Mouse (Mus musculus): Measurements from ENCODE around the gene Tnni3k.
A peak's percentile ranks its signal among the peaks of the same experiment; 100 is the strongest.
"Not testable (repeated sequence)": the region's sequence is repeated elsewhere in the genome, so short reads cannot be mapped to it uniquely, and the experiment has no call there.

Tnni3k gene

DNA sequence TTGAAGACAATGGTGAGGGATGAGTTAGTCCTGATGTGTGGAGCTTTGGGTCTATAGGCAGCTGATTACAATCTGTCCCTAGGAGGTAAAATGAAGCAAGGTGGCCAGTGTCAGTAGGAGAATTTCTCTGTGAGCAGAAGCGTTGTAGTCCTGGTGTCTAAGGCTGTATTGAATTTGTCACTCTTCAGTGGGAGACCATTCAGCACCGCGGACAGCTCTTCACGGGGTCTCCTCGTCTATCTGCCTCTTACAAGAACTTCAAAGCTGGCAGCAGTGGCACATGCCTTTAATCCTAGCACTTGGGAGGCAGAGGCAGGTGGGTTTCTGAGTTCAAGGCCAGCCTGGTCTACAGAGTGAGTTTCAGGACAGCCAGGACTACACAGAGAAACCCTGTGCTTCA lies 235.5 kb downstream of the Tnni3k start:
- DNase-seq, result not testable (repeated sequence)

DNA sequence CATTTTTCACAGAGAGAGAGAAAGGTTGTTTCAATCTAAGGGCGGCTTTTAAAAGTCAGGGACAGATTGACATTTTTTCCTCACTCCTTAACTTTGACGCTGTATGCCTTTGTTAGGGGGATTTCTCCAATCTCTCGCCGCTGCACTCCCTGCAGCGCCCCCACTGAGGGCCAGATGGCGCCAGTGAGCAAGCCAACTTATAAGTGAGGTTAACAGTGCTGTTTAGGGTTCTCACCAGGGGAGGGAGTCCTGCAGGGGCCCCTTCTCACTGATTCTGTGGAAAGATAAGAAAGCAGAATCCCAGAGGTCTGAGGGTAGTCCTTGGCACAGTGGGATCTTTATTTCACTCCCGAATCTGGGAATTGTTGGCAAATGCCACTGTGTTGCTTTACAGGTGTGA lies 237.5 kb downstream of the Tnni3k start:
- DNase-seq, result peak; percentile 61

DNA sequence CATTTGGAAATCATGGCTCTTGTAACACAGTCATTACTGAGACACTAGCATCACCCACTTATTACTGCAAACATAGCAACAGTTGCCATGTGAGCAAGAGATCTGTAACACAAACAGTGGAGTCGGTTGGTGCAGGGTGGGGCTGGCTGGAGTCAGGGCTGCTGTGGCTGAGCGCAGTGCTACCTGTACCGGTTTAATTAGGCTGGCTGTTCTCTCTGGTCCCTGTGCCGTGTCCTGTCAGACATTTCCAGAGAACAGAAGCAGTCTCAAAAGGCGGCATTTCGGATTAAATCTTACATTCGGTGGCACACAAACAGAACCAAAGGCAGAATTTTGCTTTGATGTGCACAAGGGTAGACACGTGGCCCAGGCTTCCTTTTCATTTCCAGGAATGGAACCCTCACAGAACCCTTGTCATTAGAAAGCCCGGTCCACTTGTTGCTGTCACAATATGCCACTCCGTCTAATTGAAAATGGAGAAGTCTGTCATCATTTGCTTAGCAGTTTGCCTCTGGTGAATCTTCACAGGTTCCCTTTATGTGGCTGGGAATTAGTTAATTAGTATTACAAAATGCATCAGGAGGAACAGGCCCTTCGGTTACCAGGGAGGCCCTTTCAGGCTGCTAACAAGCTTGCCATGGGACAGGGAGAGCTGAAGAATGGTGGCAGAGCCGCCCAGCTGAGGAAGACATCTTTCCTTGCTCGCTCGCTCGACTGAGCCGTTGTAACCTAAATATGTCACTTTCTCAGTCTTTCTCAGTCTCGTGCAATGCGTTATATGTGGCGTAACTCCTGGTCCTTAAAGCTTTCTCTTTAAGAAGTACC lies 238.2 kb downstream of the Tnni3k start:
- no peak for DNase-seq

DNA sequence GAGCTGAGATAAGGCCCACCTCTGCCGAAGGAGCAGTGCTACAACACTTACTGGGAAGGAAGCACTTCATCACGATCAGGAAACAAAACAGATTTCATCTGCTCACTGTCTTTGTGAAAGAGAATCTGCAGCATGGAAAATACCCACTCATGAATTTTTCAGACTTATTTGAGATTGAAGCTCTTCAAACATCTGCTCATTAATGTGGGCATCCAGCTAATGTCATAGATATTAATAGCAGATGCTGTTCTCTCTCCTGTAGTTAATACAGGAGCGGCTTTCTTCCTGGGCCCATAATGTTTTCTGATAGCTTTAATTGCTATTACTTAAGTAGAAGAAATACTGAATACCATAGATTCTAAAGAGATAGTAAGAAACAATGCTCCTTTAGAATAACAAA lies 239.0 kb downstream of the Tnni3k start:
- no peak for DNase-seq

DNA sequence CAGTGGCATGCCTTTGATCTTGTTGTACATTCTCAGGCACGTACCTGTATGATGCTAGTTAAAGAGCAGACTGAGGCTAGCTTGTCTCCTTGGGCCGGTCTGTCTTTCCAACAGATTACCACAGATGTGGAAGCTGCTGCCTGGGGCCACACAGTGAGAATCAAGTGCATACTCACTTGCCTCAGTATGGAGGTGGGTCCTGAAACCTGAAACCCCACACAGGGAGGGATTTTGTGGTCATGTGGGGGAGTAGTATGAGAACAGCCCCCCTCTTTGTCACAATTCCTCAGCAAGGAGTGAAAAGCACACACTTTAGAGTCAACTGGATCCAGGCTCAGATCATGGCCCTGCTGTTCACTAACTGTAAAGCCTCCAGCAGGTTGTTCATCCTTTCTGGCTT lies 239.6 kb downstream of the Tnni3k start:
- DNase-seq, result no peak

DNA sequence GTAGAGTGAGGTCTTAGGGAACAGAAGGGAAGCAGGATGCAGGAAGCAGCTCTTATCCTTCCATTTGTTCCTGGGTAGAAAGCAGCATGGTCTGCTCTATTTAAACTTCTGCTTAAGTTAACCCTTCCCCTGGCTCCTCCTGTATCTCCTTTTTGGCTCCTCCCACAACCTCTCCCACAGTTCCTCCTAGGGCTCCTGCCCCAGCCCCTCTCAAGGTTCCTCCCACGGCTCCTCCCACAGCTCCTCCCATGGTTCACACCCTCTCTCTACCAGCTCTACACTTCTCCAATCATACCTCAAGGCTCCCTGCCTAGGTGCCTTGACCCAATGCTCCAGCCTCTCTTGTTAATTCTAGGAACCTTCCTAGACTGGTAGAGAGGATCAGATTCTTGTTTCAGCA lies 242.3 kb downstream of the Tnni3k start:
- no peak for DNase-seq

DNA sequence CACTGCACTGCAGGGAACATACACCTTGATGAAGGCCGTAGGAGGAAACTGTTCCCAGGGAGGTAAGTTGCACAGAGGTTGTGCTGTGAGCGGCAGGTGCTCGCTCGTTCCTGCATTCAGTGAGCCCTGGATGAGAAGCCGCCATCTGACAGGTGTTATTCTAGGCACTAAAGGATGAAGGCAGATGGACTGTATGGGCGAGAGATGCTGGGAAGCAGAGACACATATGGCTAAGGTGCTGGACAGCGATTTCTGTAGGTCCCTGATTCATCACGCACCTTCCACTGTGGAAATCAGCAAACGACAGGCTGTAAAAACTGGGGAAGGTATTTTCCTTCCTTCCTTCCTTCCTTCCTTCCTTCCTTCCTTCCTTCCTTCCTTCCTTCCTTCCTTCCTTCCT lies 243.4 kb downstream of the Tnni3k start:
- no peak for DNase-seq

DNA sequence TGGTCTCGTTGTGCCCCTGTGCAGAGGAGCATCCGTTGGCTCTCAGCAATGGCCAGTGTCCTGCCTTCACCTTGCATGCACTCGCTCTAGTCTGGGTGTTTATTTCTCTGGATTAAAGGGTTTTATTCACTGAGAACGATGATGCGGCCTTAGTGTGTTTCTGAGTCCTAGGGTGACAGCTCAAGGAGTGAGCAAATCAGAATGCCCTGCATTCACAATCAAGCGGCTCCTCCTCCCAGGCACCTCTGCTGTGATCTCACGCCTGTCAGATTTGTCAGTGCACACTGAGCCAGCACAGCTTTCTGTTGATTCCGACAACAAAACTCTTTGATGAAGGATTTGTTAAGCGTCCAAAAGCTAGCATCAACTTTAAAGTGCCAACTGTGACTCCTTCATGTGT lies 243.9 kb downstream of the Tnni3k start:
- no peak for DNase-seq

DNA sequence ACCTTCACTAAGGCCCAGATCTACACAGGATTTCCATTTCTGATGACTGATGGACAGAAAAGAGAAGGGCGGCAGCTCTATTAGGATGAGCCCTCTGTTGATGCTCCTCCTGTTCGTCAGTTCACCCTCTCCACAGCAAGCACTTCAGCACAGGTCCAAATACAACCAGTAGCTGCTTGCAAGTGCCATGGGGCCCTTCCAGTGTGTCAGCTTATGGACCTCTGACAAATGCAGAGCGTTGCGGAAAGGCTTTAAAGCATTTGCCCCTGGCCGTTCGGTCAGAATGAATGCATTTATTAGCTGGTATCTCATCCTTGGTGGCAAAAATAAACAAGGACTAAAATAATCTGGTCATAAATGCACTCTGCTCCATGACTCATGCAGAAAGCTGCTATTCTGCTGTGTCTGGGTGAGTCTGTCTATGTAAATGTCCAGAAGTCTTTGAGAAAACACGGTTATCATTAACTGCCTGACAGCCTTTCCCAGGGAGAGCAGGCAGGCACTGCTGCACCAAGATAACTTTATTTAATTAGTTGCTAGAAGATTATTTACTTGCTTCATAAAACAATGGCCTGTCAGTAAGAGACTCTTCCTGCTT lies 244.8 kb downstream of the Tnni3k start:
- no peak for DNase-seq

DNA sequence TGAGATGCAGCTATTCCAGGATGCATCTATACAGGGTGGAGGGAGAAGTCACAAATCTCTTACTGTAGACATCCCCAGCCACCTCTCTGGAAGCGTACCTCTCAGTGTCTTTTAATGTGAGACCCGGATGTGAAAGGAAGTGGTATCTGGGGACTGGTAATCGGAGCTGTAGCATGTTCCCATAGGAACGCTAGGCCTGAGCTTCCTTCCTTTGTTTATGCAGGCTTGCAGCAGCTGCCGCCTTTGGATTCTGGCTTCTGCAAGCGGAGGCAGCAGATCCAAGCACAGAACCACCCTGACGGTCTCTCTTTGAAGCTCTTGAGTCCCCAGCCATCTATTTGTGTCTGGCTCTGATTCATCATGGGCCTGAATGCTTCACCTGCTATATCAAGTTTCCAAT lies 248.6 kb downstream of the Tnni3k start:
- no peak for DNase-seq

DNA sequence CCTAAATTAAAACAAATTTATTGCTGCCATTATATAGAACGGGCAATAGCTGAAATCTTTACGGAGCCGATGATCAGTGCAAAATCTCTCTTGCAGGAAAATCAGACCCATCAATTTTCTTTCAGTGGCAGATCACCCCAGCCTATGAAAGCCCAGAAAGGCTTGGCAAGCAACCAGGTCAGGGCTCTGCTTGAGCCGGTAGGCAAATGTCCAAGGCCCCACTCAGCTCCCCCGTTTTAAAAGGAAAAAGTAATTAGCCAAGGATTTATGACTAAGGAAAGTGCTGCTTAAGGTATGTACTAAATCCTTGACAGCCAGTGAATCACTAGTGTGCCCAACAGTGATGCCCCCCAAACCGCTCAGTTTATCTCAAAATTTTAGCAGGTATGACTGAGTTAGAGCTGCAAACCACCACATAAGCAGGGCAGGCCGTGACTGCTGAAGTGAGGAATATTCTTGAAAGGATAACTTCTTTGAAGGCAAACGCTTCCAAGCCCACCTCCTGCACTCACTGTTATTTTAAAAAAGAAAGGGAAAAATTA lies 254.2 kb downstream of the Tnni3k start:
- no peak for DNase-seq

DNA sequence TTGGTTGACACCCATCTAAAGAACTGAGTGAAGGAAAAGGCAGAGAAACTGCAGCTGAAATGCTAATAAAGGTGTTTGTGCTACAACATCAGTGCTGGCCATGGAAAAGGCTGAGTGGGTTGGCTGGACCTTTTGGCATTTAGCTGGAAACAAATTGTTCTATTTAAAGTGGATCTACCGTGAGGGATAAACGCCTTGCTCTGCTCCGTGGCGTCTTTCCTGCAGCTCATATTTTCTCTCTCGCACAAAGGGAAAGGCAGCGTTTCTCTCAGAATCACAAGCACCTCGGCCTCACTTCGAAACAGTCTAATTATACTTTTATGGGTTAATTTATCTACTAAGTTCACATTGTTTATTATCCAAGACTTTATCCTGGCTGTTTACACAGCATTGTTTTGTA lies 254.8 kb downstream of the Tnni3k start:
- no peak for DNase-seq

DNA sequence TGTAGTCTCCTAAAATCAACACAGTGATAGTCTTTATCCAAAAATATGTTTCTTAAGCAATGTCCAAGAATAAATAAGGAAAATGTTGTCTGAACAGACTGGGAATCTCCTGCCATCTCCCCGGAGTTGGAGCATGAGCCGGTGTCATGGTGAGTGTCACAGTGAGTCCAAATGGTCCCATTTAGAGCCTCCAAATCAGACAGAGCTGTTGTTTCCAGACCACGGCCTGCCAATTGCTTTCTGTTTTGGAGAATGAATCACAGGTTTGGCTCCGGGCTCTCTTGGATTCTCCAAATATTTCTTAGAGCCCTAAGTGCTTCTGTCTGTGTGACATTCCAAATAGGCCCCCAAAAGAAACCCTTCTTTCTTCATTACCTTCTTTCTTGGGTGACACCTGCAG lies 256.4 kb downstream of the Tnni3k start:
- peak; percentile 12 for DNase-seq

DNA sequence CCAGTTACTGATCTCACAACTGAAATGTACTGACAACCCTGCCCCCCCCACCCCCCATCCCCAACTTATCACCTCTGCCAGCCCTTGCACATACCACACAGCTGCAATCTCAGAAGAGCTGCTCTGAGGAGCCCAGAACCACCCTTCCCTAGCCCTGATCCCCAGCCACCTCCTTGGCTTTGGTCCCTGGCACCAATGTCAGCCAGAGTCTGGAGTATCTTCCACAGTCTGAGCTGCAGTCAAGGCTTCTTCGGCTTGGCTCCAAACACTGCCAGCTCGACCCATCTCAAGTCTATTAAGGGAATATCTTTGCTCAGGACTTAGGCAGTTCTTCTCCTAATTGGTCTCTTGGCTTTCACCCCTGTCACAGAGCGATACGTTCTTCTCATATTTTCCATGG lies 261.6 kb downstream of the Tnni3k start:
- DNase-seq, result no peak

DNA sequence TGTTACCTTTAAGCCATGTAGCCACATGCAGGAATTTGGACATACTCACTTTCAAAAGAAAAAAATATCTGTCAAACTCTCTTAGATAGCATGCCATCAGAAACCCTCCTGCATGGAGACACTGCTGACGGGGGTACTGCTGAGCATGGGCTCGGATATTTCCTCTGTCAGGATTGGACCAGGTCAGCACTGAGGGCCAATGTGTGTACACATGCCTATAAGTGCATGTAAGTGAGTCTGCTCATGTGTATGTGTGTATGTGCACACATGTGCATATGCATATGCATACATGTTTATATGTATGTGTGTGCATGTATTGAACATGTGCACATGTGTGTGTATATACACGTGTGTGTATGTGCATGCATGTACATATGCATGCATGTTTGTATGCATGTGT lies 267.6 kb downstream of the Tnni3k start:
- no peak for DNase-seq

DNA sequence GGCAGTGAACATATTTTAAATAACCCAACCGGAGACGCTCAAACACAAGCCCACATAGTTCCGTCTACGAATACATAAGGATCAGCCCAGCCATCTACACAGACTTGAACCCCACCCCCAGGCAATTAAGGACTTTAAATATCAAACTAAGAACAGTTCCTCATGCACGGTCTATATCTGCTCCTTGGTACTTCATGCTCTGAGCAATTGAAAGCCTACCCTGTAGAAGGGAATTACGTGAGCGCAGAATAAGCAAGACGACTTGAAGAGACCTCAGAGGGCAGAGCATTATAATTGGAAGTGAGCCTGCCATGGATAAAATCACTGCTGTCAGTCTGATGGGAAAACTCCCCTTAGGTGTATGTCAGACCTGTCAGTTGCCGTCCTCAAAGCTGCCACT lies 268.9 kb downstream of the Tnni3k start:
- no peak for DNase-seq

DNA sequence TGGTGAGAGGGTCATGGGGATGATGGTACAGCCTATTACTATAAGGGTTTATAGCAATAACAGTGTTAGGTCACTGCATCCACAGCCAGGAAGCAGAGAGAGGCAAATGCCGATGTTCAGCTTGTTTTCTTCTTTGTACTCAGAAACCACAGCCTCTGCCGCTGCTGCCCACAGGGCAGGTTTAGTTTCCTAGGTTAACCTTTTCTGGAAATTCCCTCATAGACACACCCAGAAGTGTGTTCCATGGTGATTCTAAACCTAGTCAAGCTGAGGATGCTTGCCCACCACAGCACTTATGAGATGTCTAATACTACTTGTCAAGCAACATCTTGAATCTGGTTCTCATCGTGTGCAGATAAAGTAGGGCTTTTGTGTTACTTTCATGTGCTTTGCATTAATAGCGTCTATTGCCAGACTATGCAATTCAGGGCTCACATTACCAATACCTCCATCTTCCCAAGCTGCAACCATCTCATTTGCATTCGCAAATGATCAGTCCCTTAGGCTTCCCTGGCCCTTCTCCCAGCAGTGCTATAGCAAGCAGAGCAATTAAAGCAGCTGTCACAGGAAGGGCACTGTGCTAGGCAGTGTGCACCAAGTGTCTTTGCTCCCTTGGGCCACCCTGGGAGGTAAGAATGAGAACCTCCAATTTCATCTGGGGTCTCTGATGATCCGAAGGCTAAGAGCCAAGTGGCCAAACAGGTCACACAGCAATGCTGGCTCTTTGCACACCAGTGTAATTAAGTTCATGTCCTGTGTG lies 276.2 kb downstream of the Tnni3k start:
- DNase-seq, result no peak

DNA sequence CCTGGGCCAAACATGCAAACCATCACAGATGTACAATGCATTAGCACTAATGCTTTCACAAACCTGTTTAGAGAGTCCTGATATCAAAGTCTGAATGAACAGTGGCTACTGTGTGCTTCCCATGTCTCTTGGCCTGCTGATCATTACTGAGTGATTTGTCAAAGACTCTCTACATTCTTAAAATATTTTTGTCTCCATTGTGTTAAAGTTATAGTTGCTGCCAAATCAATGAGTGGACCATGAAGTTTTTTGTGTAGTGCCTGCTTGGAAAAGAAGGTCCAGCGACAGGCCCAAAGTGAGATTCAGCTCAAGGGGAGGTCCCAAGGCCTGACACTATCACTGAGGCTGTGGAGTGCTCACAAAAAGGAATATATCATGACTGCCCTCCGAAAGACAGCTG lies 283.6 kb downstream of the Tnni3k start:
- DNase-seq, result no peak

DNA sequence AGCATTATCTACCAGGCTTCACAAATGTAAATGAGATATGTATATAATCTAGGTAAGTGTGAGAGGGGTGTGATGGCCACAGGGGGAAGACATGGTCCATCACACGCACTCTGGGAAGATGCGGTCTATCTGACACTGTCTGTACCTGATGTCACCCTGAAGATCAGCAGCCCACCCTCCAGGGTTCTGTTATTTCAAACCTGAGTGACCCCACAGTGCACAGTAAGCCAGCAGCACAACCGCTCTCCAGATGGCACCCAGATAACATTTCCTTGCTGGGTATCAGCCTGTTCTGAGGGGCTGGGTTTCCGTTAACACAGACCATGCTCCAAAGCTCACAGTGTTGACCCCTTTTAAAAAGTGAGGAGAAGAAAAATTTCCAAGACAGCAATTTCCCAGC lies 288.9 kb downstream of the Tnni3k start:
- DNase-seq, result no peak

DNA sequence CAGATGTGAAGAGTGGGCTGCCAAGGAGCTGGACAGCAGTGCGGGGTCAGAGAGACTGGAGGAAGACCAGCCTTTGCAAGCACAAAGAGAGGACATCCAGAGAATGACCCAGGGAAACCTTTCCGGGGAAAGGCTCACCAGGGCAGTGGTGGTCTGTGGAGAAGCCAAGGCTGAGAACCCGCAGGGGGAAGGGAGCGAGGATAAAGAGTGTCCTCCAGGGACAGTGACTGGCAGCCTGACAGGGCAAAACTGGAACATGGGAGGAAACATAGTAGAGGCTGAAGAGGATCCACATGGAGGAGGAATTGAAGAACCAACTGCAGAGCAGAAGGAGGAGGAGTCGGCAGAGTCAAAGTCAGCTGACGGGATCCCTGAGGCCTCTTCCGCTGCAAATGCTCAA lies 291.1 kb downstream of the Tnni3k start:
- no peak for DNase-seq

DNA sequence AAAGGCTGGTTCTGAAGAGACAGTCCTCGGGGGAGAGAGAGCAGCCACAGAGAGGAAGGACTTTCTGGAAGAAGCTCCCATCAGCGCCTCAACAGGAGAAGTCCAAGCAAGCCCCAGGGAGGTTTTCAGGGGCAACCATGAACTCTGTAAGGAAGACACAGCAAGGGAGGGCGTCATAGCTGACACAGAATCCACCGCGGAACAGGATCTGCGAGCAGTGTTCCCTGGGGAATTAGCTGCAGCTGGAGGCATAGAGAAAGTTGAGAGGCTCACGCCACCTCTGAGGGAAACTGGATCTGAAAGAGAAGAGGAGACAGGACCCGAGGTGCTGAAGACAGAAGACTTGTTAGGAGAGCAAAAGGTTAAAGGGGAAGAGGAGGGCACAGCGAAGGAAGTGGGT lies 291.8 kb downstream of the Tnni3k start:
- DNase-seq, result no peak

DNA sequence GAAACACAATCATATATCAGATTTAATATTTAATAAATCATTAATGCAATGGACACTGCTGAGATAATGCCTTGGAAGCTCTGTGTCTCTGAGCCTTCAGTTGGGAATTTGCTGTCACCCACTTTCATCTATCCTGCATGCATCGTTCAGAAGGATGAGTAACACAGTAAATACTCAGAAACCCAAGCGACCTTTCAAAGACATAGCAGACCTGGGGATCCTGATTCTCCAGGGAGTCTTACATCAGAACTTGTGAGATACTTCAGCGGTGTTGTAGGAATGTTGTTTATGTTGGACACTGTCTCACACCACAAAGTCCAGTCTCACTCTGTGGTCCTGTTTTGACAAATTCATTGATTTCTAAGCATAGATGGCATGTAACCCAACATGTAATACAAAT lies 294.1 kb downstream of the Tnni3k start:
- no peak for DNase-seq

DNA sequence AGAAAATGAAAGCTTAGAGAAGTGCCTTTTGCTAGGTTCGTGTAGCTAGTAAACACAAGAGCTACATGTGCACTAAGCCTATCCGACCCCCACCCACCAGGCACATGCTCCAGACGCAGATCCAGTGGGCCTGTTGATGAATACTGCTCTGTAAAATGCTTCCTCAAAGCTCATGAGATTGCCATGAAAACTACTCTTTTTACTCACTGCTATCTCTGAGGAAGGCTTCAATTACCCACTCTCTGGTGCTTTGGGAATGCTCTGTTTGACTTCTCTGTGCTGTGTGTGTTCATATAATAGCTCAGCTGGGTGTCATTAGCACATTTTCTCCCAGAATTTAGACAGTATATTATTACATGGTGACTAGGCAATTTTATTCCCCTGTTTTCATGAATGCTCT lies 297.1 kb downstream of the Tnni3k start:
- no peak for DNase-seq

DNA sequence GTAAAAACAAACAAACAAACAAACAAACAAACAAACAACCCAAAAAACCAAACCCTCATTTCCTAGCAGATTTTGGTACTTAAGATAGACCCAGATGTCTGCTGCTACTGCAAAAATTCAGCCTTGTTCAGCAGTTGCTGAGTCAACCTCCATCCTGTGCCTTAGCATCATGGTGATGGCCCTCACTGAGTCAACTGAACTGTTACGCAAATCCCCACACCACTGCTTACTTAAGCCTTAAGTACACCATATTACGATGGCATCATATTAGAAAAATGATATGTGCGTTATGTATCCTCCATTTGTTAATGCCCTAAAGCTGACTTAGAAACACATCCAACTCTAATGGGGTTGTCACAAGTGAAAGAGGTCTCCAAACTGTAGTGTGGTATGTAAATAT lies 300.0 kb downstream of the Tnni3k start:
- DNase-seq, result no peak

All from cerebellum, adult 9-10 months (tissue).